Mouse (Mus musculus): ENCODE data around the gene Tnik. TPM values are rescaled to one million over a fixed set of nuclear protein-coding genes. Genes with fewer than 3 reads are reported as not detected.

Gene Tnik
- polyA plus RNA-seq, 1 experiment = 0.83 TPM

GRCm38 (mm10) chr3:28431459-28431858 is 168.4 kb downstream of the Tnik start:
- Histone ChIP-seq H3K27me3 (replicated peaks; ENCODE audit: control insufficient read depth, insufficient read depth, low read length) (no peaks in the 10 kb centered on the region), H3K27ac (ENCODE audit: insufficient read depth, low read depth, low read length) (no peak overlapping the region), H3K36me3 (ENCODE audit: control insufficient read depth, insufficient read depth, low read length) (no peaks in the 10 kb centered on the region), H3K4me1 (ENCODE audit: control insufficient read depth, insufficient read depth, low read length) (no peaks in the 10 kb centered on the region), H3K4me3 (ENCODE audit: insufficient read depth, low read depth, low read length) (no peak overlapping the region)
- 51% methylated on average over 2 of the region's 2 CpGs for WGBS
- TF ChIP-seq CTCF (conservative IDR thresholded peaks at IDR 0.05; ENCODE audit: insufficient read depth, insufficient read length, low read depth, low read length) = no peak
- TF ChIP-seq POLR2A (IDR thresholded peaks at IDR 0.05; ENCODE audit: low read depth, low read length) = no peak
- no peak for DNase-seq

GRCm38 (mm10) chr3:28432321-28432720 is 169.3 kb downstream of the Tnik start:
- Histone ChIP-seq H3K27ac (ENCODE audit: insufficient read depth, low read depth, low read length) (no peak overlapping the region), H3K27me3 (replicated peaks; ENCODE audit: control insufficient read depth, insufficient read depth, low read length) (no peaks in the 10 kb centered on the region), H3K4me3 (ENCODE audit: insufficient read depth, low read depth, low read length) (no peak overlapping the region), H3K36me3 (ENCODE audit: control insufficient read depth, insufficient read depth, low read length) (no peaks in the 10 kb centered on the region), H3K4me1 (ENCODE audit: control insufficient read depth, insufficient read depth, low read length) (no peaks in the 10 kb centered on the region)
- WGBS = 79% methylated on average over 5 of the region's 5 CpGs
- no peak for DNase-seq
- no peak for TF ChIP-seq POLR2A (IDR thresholded peaks at IDR 0.05; ENCODE audit: low read depth, low read length)
- TF ChIP-seq CTCF (conservative IDR thresholded peaks at IDR 0.05; ENCODE audit: insufficient read depth, insufficient read length, low read depth, low read length) = no peak

GRCm38 (mm10) chr3:28435478-28435877 is 172.5 kb downstream of the Tnik start:
- H3K4me3 ChIP-seq (ENCODE audit: insufficient read depth, low read depth, low read length) = no peak overlapping the region
- TF ChIP-seq POLR2A (IDR thresholded peaks at IDR 0.05; ENCODE audit: low read depth, low read length) = no peak
- TF ChIP-seq CTCF (conservative IDR thresholded peaks at IDR 0.05; ENCODE audit: insufficient read depth, insufficient read length, low read depth, low read length) = no peak
- 82% methylated on average over 5 of the region's 5 CpGs for WGBS
- no peak overlapping the region for H3K27ac ChIP-seq (ENCODE audit: insufficient read depth, low read depth, low read length)
- H3K27me3 ChIP-seq (replicated peaks; ENCODE audit: control insufficient read depth, insufficient read depth, low read length) = no peaks in the 10 kb centered on the region
- no peaks in the 10 kb centered on the region for H3K36me3 ChIP-seq (ENCODE audit: control insufficient read depth, insufficient read depth, low read length)
- DNase-seq = no peak
- H3K4me1 ChIP-seq (ENCODE audit: control insufficient read depth, insufficient read depth, low read length) = no peaks in the 10 kb centered on the region

GRCm38 (mm10) chr3:28437429-28437828 is 174.4 kb downstream of the Tnik start:
- Histone ChIP-seq H3K36me3 (ENCODE audit: control insufficient read depth, insufficient read depth, low read length) (no peaks in the 10 kb centered on the region), H3K27me3 (replicated peaks; ENCODE audit: control insufficient read depth, insufficient read depth, low read length) (no peaks in the 10 kb centered on the region), H3K4me1 (ENCODE audit: control insufficient read depth, insufficient read depth, low read length) (no peaks in the 10 kb centered on the region), H3K4me3 (ENCODE audit: insufficient read depth, low read depth, low read length) (no peak overlapping the region), H3K27ac (ENCODE audit: insufficient read depth, low read depth, low read length) (no peak overlapping the region)
- DNase-seq = no peak
- TF ChIP-seq POLR2A (IDR thresholded peaks at IDR 0.05; ENCODE audit: low read depth, low read length) (no peak), CTCF (conservative IDR thresholded peaks at IDR 0.05; ENCODE audit: insufficient read depth, insufficient read length, low read depth, low read length) (no peak)
- WGBS = 93% methylated on average over 5 of the region's 5 CpGs

- no peak overlapping the region for H3K4me3 ChIP-seq (ENCODE audit: insufficient read depth, low read depth, low read length)
- no peak overlapping the region for H3K27ac ChIP-seq (ENCODE audit: insufficient read depth, low read depth, low read length)
- no peak for DNase-seq
- TF ChIP-seq POLR2A (IDR thresholded peaks at IDR 0.05; ENCODE audit: low read depth, low read length) (no peak), CTCF (conservative IDR thresholded peaks at IDR 0.05; ENCODE audit: insufficient read depth, insufficient read length, low read depth, low read length) (no peak)
- no peaks in the 10 kb centered on the region for H3K4me1 ChIP-seq (ENCODE audit: control insufficient read depth, insufficient read depth, low read length)
- no peaks in the 10 kb centered on the region for H3K36me3 ChIP-seq (ENCODE audit: control insufficient read depth, insufficient read depth, low read length)
- 68% methylated on average over 4 of the region's 4 CpGs for WGBS
- no peaks in the 10 kb centered on the region for H3K27me3 ChIP-seq (replicated peaks; ENCODE audit: control insufficient read depth, insufficient read depth, low read length)
These were observed 178.5 kb downstream of the Tnik start for GRCm38 (mm10) chr3:28441545-28441944.

GRCm38 (mm10) chr3:28442116-28442515 is 179.1 kb downstream of the Tnik start:
- WGBS = 90% methylated on average over 4 of the region's 4 CpGs
- no peak overlapping the region for H3K27ac ChIP-seq (ENCODE audit: insufficient read depth, low read depth, low read length)
- TF ChIP-seq POLR2A (IDR thresholded peaks at IDR 0.05; ENCODE audit: low read depth, low read length) (no peak), CTCF (conservative IDR thresholded peaks at IDR 0.05; ENCODE audit: insufficient read depth, insufficient read length, low read depth, low read length) (no peak)
- H3K36me3 ChIP-seq (ENCODE audit: control insufficient read depth, insufficient read depth, low read length) = no peaks in the 10 kb centered on the region
- H3K4me3 ChIP-seq (ENCODE audit: insufficient read depth, low read depth, low read length) = no peak overlapping the region
- no peak for DNase-seq
- H3K4me1 ChIP-seq (ENCODE audit: control insufficient read depth, insufficient read depth, low read length) = no peaks in the 10 kb centered on the region
- H3K27me3 ChIP-seq (replicated peaks; ENCODE audit: control insufficient read depth, insufficient read depth, low read length) = no peaks in the 10 kb centered on the region

GRCm38 (mm10) chr3:28447950-28448349 is 184.9 kb downstream of the Tnik start:
- Histone ChIP-seq H3K27ac (ENCODE audit: insufficient read depth, low read depth, low read length) (no peak overlapping the region), H3K36me3 (ENCODE audit: control insufficient read depth, insufficient read depth, low read length) (no peaks in the 10 kb centered on the region), H3K4me3 (ENCODE audit: insufficient read depth, low read depth, low read length) (no peak overlapping the region), H3K4me1 (ENCODE audit: control insufficient read depth, insufficient read depth, low read length) (no peaks in the 10 kb centered on the region), H3K27me3 (replicated peaks; ENCODE audit: control insufficient read depth, insufficient read depth, low read length) (no peaks in the 10 kb centered on the region)
- TF ChIP-seq CTCF (conservative IDR thresholded peaks at IDR 0.05; ENCODE audit: insufficient read depth, insufficient read length, low read depth, low read length) (no peak), POLR2A (IDR thresholded peaks at IDR 0.05; ENCODE audit: low read depth, low read length) (no peak)
- no peak for DNase-seq
- WGBS = 66% methylated on average over 4 of the region's 4 CpGs

- Histone ChIP-seq H3K27me3 (replicated peaks; ENCODE audit: control insufficient read depth, insufficient read depth, low read length) (no peaks in the 10 kb centered on the region), H3K4me3 (ENCODE audit: insufficient read depth, low read depth, low read length) (no peak overlapping the region), H3K36me3 (ENCODE audit: control insufficient read depth, insufficient read depth, low read length) (no peaks in the 10 kb centered on the region), H3K27ac (ENCODE audit: insufficient read depth, low read depth, low read length) (no peak overlapping the region), H3K4me1 (ENCODE audit: control insufficient read depth, insufficient read depth, low read length) (no peaks in the 10 kb centered on the region)
- WGBS = 91% methylated on average over 3 of the region's 3 CpGs
- DNase-seq = no peak
- TF ChIP-seq CTCF (conservative IDR thresholded peaks at IDR 0.05; ENCODE audit: insufficient read depth, insufficient read length, low read depth, low read length) = no peak
These were observed 190.4 kb downstream of the Tnik start for GRCm38 (mm10) chr3:28453458-28453857.

Data from kidney, adult 2 months (tissue).